Mouse (Mus musculus) CD8-positive naive resting alpha-beta T cell, adult 2 months (primary cell): ENCODE measurements around the gene Palld.

ENCODE experiments used
- DNase-seq, 2 experiments: peaks; one replicate each; pipeline ENCODE4 v3.0.0; 2022; ENCODE audit warnings: low read depth in 2 of 2, low spot score in 2 of 2

Gene Palld

GRCm38 (mm10) chr8:61731306-61732088, 171.0 kb downstream of the Palld start:
- no peak for DNase-seq

DNA sequence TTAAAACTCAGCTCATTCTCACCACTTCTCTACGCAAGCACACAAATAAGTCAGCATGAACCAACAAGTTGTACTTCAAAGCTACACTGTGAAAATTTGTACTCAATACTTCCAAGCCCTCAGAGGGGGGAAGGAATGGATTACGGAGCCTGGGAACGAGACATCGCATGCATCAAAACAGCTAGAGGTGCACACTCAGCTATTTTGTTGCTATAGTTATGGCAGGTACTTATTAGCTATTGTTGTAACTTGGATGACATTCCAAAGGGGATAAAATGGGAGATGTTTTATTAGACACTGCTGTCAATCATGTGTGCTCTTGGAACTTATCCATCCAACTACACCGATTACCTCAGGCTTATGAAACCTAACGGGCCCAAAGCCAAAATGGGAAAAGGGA, 171.8 kb downstream of the Palld start:
- DNase-seq: no peak

- no peak for DNase-seq
Observed at GRCm38 (mm10) chr8:61725306-61726017, 177.0 kb downstream of the Palld start.

- DNase-seq: no peak
Observed at GRCm38 (mm10) chr8:61722226-61722625, 180.3 kb downstream of the Palld start.

GRCm38 (mm10) chr8:61715351-61716125, 187.0 kb downstream of the Palld start:
- DNase-seq: no peak

DNA sequence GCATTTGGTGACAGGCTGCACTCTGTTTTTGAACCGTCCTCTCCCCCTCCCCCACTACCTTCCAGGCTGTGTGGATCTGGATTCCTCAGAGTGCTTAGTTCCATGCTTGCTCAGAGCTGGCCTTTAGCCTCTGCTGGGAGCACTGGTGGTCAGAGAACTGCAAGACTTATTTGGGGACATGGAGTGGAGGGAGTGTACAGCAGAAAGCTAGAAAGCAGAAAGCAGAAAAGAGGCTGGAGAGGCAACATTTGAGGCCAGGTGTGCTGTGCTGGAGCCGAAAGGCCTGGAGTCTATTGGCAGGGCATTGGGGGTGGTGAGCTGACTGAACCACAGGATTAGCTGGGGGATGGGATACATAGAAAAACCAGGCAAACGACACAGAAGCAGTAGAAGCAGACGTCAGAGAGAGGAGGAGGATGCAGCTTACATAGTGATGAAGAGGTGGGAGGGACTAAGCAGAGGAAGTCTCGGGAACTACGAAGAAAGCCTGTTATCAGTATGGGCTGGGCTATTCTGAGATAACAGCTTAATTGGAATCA, 188.1 kb downstream of the Palld start:
- DNase-seq: no peak

- DNase-seq: no peak
Observed at GRCm38 (mm10) chr8:61713195-61713990, 189.1 kb downstream of the Palld start.

DNA sequence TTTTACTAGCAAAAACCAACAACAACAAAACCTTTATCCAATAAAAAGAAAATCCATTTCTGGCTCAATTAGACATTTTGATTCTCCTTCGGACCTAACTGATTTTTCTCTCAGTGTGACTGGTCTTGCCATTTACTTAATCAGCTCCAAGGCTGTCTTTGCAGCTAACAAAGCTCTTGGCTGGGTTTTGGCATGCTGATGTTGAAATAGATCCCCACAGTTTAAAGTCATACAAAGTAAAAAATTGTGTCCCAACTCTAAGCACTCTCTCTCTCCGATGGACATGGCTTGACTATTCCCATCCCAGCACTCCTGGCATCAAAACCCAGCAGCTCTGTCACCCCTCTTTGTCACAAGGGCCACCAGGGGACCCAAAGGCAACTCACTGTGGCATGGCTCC, 190.1 kb downstream of the Palld start:
- no peak for DNase-seq

GRCm38 (mm10) chr8:61708586-61709305, 193.7 kb downstream of the Palld start:
- DNase-seq: no peak

GRCm38 (mm10) chr8:61705491-61705890, 197.0 kb downstream of the Palld start:
- DNase-seq: no peak

GRCm38 (mm10) chr8:61702122-61702521, 200.4 kb downstream of the Palld start:
- DNase-seq: no peak

GRCm38 (mm10) chr8:61700932-61701681, 201.4 kb downstream of the Palld start:
- DNase-seq: no peak

DNA sequence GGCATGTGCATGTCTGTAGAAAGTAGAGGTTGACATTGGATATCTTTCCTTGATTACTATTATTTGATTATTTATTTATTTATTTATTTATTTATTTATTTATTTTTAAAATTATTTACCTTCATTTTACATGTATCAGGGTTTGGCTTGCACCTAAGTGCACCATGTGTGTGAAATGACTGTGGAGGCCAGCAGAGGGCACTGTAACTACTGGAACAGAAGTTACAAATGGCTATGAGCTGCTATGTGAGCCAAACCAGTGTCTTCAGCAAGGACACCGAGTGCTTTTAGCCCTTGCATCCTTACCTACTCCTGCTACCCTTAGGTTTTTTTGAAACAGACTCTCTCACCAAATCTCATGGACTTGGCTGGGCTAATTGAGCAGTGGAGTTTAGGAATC, 202.2 kb downstream of the Palld start:
- no peak for DNase-seq

GRCm38 (mm10) chr8:61698959-61699358, 203.5 kb downstream of the Palld start:
- DNase-seq: no peak

DNA sequence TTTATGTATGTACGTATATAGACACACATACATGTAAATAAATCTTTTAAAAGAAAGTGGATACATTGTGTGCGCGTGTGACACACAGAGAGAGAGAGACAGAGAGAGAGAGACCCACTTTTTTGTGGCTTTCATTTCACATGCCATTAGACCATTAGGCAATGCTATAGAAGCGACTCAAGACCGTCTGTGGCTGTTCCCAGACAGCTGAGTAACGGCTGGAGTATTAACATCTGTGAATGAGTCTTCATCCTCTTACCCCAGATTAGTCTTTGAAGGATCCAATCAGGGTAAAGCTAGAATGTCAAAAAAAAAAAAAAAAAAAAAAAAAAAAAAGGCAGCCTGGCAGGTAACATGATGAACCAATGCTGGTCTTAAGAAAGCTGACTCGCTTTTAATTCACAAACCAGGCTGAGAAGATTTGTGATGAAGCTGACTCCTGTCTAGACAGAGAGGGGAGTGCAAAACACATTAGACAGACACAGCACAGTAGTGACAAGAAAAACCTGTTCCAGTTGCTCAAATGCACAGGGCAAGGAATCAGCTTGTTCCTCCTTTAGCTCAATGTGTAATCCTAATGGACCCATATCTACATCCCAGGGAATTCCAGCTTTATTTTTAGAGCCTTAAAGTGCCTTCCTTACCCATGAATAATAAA, 204.6 kb downstream of the Palld start:
- no peak for DNase-seq

- DNase-seq: no peak
Observed at GRCm38 (mm10) chr8:61696846-61697455, 205.5 kb downstream of the Palld start.

DNA sequence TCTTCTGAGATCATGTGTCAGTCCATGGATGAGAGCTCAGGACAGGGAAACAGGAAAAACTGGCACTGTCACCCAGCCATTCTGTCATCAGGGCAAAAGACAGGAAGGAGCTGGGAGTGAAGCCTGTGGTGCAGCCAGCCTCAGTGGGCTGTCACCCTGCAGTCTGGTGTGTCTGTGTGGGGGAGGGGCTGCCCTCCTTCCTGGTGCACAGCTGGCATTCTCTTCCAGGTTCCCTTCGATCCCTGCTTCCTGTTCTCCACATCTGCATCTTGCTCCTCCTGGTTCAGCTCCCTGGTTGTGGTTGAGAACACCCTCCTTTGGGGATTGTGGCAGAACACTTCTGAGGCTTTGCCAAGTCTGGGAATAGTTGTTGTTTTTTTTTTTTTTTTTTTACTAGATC, 207.1 kb downstream of the Palld start:
- DNase-seq: no peak

DNA sequence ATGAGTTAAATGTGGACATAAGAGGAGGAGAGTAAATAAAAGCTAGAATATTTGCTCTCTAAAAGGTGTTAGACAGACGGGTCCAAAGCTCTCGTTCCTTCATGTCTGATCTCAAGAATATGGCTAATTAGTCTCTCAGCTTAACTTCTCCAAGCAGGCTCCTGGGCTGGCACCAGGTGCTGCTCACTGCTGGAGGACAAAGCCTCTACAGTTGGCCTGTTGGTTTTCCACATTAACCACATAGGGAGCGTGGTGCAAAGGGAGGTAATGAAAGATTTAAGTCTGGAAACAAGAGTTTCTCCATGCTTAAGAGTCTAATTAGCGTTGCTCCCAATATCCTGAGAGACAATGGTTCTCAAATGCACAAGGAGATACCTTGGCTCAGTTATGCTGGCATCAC, 209.6 kb downstream of the Palld start:
- no peak for DNase-seq
